Mouse (Mus musculus) left cerebral cortex, postnatal 10 days (tissue): ENCODE measurements at regions not wholly inside any gene's neighbourhood (a gene's known extent, or its start where the extent isn't known, plus 50 kb on each side); places are given as distances from the start of the nearest gene placed in this dataset.

Experiments
- DNase-seq, 2 experiments: peaks; one replicate each; pipeline ENCODE4 v3.0.0; 2021 to 2022; ENCODE audit warnings: low spot score in 2 of 2, mixed read lengths in 1 of 2; ENCODE audit errors: extremely low spot score in 1 of 2
- intact Hi-C: fragments of 180-260 bp; cut with DNase I; formaldehyde crosslinking; loops from one replicate; pipeline ENCODE4 v1.15.1; 2025

DNA sequence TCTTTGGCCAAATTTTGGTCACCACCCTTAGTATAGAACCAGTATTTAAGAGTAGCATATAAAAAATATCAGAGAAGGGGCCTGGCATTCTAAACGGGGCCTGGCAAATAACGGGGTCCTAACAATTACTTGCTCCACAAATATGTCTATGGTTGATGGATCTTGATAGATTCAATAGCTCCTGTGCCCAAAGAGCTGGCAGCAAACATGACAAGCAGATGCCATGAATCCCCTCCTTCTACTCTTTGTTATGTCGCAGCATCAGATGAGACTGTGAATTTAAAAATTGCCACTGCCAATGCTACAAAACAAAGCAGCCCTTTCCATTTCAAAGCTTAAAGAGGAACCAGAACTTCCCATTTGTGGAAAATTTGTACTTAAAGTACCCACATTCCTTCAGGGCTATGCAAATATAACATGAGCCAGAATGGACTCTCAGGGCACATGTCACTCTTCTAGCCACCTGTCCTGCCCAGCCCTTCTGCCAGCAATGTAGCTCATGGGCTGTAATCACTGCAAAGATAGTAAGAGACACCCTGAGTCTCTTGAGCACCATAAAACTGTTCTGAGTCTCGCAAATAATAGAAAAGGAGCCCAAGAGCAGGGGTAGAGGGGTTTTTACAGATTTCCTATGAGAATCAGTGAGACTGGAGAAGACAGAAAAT is 342.4 kb upstream of the Kirrel3 start:
- no peak for DNase-seq
- intact Hi-C loops: no loop called here

DNA sequence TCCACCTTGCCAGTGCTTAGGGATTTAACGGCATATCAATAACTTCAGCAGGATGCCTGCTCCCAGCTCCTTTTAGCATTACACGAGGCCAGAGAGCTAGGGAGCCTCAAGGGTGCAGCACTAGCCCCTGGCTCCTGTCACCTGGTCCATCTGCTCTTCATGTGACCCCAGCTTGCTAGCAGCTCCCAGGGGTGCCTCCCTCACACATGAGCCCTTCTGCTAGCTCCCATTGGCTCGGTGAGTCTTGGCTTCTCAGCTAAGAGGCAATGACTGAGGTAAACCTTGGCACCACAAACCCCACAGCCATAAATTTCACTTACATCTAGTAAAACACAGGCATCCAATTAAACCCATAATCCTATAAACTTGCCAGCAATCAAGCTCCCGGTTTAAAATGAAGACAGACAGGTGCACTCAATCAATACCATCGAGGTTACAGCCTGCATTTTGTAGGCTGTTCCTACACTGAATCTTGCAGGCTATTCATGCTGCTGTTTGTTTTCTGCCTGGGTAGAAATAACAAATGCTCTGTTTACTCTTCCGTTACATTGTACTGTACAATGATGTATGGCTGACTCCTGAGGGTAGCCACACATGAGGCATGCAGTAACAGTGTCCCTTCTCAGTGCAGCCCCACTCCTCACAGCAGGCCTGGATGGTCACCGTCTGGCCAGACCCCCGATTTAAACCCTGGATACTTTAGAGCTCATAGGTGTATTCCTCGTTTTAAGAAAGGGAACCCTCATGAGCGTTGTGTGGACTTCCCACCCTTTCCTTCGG is 330.3 kb upstream of the Kirrel3 start:
- DNase-seq: no peak
- intact Hi-C loops: no loop called here

GRCm38 (mm10) chr9:34156581-34156980 is 329.1 kb upstream of the Kirrel3 start:
- intact Hi-C loops: no loop called here
- DNase-seq: peak; percentile 13 to 42

DNA sequence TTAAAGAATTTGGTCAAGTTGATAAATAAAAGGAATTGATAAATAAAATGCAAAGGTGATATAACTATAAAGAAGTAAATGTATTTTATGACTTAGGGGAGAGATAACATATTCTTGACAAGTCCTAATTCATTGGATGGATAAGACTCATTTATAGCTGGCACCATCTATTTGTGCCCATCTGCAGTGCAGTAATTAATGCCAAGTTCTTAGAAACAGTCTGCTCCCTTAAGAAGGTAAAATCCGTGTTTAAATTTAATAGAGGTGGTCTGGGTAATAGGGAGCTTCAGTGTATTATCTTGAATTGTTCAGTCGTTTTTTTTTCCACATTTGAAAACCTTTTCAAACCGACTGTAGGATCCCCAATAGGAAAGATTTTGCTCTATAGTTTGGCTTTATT is 324.6 kb upstream of the Kirrel3 start:
- no peak for DNase-seq
- intact Hi-C loops: no loop called here

GRCm38 (mm10) chr9:34186314-34186713 is 299.4 kb upstream of the Kirrel3 start:
- DNase-seq: peak in 1 of 2 experiments; percentile 20
- intact Hi-C loops: no loop called here

GRCm38 (mm10) chr9:34192542-34192941 is 293.2 kb upstream of the Kirrel3 start:
- DNase-seq: no peak
- intact Hi-C loops: no loop called here

DNA sequence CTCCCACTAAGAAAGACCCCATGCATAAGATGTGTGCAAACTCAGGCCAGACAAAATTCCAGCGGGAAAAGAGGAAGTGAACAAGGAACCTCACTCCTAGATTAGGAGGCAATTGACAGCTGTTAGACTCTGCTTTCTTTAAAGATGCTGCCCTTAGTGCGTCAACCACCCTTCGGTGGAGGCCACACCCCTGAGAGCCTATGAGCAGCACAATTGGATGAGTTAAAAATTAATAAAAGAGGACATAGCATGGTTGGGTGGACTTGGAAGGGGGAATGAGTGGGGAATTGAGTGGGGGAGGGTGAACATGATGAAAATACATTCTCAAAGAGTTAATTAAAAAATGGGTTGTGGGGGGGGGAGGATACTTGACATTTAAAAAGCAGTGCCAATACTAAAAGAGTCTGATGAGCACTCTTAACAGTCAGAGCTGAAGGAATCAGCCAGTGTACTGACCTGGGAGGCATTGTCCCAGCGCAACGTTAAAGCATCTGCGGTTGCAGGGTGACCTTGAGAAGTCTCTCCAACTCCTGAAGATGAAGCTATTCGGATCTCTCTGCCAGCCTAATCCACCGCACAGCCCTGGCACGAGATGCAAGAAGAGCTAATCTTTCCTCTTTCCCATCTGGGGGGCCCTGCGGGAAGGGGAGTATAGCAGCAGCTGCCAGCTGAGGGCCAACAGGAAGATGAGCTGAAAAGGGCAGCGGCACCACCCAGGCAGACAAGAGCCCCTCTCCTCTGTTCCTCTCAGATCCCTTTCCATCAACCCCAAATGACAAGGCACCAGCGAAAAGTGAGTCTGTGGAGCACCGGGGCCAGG is 283.4 kb upstream of the Kirrel3 start:
- intact Hi-C loops: loop anchor here (10.0 kb wide), 1 partner anchor 282 kb away; the partner anchor contains the start of gene Kirrel3
- no peak for DNase-seq

- intact Hi-C loops: loop anchor here (10.0 kb wide), 1 partner anchor 282 kb away; the partner anchor contains the start of gene Kirrel3
Measured at GRCm38 (mm10) chr9:34202942-34203551, 282.6 kb upstream of the Kirrel3 start.

DNA sequence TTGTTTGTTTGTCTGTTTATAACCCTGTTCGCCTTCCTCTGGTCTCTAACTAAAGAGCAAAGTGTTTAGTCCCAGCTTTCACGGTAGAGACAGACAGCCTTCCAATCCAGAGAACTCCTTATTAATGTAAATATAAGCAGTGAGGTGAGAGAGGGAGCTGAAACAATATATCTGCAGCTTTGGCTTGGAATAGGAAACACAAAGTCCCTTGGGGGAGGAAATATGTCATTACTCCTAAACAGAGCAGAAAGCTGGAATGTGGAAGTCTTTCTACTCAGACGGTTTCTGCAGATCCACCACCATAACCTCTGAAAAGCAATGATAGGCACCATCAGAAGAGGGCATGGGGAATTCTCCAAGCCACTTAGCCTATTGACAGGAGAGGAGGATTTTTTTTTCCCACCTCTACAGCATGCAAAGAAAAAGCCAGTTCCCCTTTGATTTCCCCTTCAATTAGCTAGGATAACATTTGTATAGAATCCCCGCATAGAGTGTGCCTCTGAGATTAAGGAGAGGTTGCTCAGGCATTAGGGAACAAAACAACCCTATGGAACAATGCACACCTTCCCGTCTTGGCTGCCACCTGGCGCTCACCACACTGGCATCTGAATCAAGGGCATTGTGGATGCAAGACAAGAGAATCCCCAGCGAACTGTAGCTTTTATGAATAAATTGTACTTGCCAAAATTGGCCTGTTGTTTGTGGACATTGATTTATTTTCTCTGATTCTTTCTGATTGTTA is 281.9 kb upstream of the Kirrel3 start:
- no peak for DNase-seq
- intact Hi-C loops: loop anchor here (10.0 kb wide), 1 partner anchor 281 kb away; the partner anchor contains the start of gene Kirrel3

More at GRCm38 (mm10) chr9:34202942-34203551, 282.6 kb upstream of the Kirrel3 start:
- DNase-seq: no peak

DNA sequence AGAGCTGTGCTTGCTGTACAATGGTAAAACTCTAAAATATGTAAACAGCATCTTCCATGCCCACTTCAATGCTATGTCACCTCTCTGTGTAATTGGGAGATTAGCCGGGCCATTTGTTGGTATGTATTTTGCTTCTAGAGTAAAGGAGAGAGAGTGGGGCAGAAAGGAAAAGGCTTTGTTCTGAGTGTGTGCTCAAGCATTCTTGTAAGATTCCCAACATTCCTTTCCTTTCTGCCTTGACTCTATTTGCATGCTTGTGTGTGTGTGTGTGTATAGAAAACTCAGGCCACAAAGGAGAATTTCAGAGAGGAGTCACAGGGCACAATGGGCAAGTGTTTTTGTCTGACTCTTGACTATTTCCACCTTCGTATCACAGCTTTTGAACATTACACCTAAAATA is 281.2 kb upstream of the Kirrel3 start:
- intact Hi-C loops: loop anchor here (10.0 kb wide), 1 partner anchor 280 kb away; the partner anchor contains the start of gene Kirrel3
- no peak for DNase-seq

DNA sequence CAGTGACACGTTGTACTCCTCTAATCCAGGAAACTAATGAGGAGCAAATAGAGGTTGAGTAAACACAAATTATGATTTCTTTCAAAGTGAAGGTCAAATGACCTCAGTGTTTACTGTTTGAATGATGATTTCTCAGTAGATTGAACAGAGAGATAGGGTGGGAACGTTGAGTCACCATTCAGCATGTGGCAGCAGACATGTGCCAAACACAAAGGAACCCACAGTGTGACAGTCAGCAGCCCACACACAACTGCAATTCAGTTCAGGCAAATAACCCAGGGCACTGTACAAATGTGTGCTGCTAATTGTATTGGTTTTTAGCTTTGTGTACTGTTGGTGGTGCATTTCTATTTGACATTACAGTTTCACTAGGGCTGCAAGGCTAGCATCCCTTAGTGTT is 254.1 kb upstream of the Kirrel3 start:
- intact Hi-C loops: no loop called here
- DNase-seq: no peak

- DNase-seq: no peak
- intact Hi-C loops: no loop called here
Measured at GRCm38 (mm10) chr9:34234734-34235133, 251.0 kb upstream of the Kirrel3 start.

- no peak for DNase-seq
Measured at GRCm38 (mm10) chr9:34239531-34239930, 246.2 kb upstream of the Kirrel3 start.

GRCm38 (mm10) chr9:34243674-34244073 is 242.0 kb upstream of the Kirrel3 start:
- intact Hi-C loops: no loop called here
- no peak for DNase-seq

More at GRCm38 (mm10) chr9:34239531-34239930, 246.2 kb upstream of the Kirrel3 start:
- intact Hi-C loops: no loop called here

GRCm38 (mm10) chr9:34244576-34244975 is 241.1 kb upstream of the Kirrel3 start:
- DNase-seq: no peak
- intact Hi-C loops: no loop called here

DNA sequence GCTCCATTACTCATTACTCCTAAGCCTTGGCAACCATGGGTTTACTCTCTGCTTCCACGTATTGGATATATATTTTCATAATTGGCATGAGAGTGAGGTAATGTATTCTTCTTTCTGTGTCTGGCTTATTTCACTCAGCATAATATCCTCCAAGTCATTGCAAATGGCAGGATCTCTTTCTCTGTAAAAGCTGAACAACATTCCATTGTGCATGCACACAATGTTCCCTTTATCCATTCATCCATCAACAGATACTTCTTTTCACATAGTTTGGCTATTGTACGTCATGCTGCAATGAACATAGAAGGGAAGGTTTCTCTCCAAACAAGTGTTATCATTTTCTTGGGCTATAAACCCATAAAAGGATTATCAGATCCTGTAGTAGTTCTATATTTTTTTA is 232.9 kb upstream of the Kirrel3 start:
- intact Hi-C loops: no loop called here
- no peak for DNase-seq

- intact Hi-C loops: no loop called here
- DNase-seq: no peak
Measured at GRCm38 (mm10) chr9:34258492-34258891, 227.2 kb upstream of the Kirrel3 start.

GRCm38 (mm10) chr9:34278068-34278467 is 207.6 kb upstream of the Kirrel3 start:
- intact Hi-C loops: no loop called here

More at GRCm38 (mm10) chr9:34278068-34278467, 207.6 kb upstream of the Kirrel3 start:
- no peak for DNase-seq
